Mouse (Mus musculus): ENCODE results near the gene Setdb2.
"Not testable (repeated sequence)": the region's sequence is repeated elsewhere in the genome, so short reads cannot be mapped to it uniquely, and the experiment has no call there.

Setdb2 gene

GRCm38 (mm10) chr14:59440558-59441471 lies at the start of gene Setdb2, which contains the start of gene Cab39l:
Gene Setdb2 (minus strand): TSS chr14:59440884.
Gene Cab39l (plus strand): TSS chr14:59440972.
- peak; percentile 91 for DNase-seq (ENCODE audit: low read depth, low spot score)

- DNase-seq (ENCODE audit: low read depth, low spot score), result no peak
These were observed 44.6 kb upstream of the Setdb2 start for GRCm38 (mm10) chr14:59485247-59485810.

- DNase-seq (ENCODE audit: low read depth, low spot score), result peak; percentile 12
These were observed 38.0 kb upstream of the Setdb2 start for GRCm38 (mm10) chr14:59478699-59479098.

- DNase-seq (ENCODE audit: low read depth, low spot score), result peak; percentile 10
These were observed 30.1 kb upstream of the Setdb2 start for GRCm38 (mm10) chr14:59470781-59471180.

GRCm38 (mm10) chr14:59467798-59468197 lies 27.1 kb upstream of the Setdb2 start:
- no peak for DNase-seq (ENCODE audit: low read depth, low spot score)

GRCm38 (mm10) chr14:59466503-59466902 lies 25.8 kb upstream of the Setdb2 start:
- DNase-seq (ENCODE audit: low read depth, low spot score), result no peak

GRCm38 (mm10) chr14:59447981-59448380 lies 7.3 kb upstream of the Setdb2 start:
- no peak for DNase-seq (ENCODE audit: low read depth, low spot score)

GRCm38 (mm10) chr14:59445421-59445820 lies 4.7 kb upstream of the Setdb2 start:
- DNase-seq (ENCODE audit: low read depth, low spot score), result no peak

GRCm38 (mm10) chr14:59441472-59441805 lies 755 bp upstream of the Setdb2 start:
- no peak for DNase-seq (ENCODE audit: low read depth, low spot score)

GRCm38 (mm10) chr14:59440039-59440438 lies 645 bp downstream of the Setdb2 start:
- DNase-seq (ENCODE audit: low read depth, low spot score), result no peak

- DNase-seq (ENCODE audit: low read depth, low spot score), result no peak
These were observed 2.2 kb downstream of the Setdb2 start for GRCm38 (mm10) chr14:59438505-59438904.

GRCm38 (mm10) chr14:59437398-59437797 lies 3.3 kb downstream of the Setdb2 start:
- DNase-seq (ENCODE audit: low read depth, low spot score), result no peak

GRCm38 (mm10) chr14:59435206-59435605 lies 5.5 kb downstream of the Setdb2 start:
- no peak for DNase-seq (ENCODE audit: low read depth, low spot score)

- no peak for DNase-seq (ENCODE audit: low read depth, low spot score)
These were observed 6.8 kb downstream of the Setdb2 start for GRCm38 (mm10) chr14:59433902-59434301.

- no peak for DNase-seq (ENCODE audit: low read depth, low spot score)
These were observed 10.1 kb downstream of the Setdb2 start for GRCm38 (mm10) chr14:59430556-59430955.

- DNase-seq (ENCODE audit: low read depth, low spot score), result no peak
These were observed 17.6 kb downstream of the Setdb2 start for GRCm38 (mm10) chr14:59422912-59423663.

GRCm38 (mm10) chr14:59418171-59418570 lies 22.5 kb downstream of the Setdb2 start:
- DNase-seq (ENCODE audit: low read depth, low spot score), result no peak

GRCm38 (mm10) chr14:59414979-59415378 lies 25.7 kb downstream of the Setdb2 start:
- not testable (repeated sequence) for DNase-seq (ENCODE audit: low read depth, low spot score)

GRCm38 (mm10) chr14:59396999-59397398 lies 43.7 kb downstream of the Setdb2 start:
- DNase-seq (ENCODE audit: low read depth, low spot score), result no peak

- DNase-seq (ENCODE audit: low read depth, low spot score), result no peak
These were observed 45.4 kb downstream of the Setdb2 start, which contains the start of gene Phf11c for GRCm38 (mm10) chr14:59395281-59395680. Gene Phf11c (minus strand): TSS chr14:59395381.

- not testable (repeated sequence) for DNase-seq (ENCODE audit: low read depth, low spot score)
These were observed 50.5 kb downstream of the Setdb2 start for GRCm38 (mm10) chr14:59390181-59390580.

- no peak for DNase-seq (ENCODE audit: low read depth, low spot score)
These were observed 51.2 kb downstream of the Setdb2 start for GRCm38 (mm10) chr14:59389532-59389931.
